Mouse (Mus musculus): ENCODE measurements around the gene Spag6l.

DNA sequence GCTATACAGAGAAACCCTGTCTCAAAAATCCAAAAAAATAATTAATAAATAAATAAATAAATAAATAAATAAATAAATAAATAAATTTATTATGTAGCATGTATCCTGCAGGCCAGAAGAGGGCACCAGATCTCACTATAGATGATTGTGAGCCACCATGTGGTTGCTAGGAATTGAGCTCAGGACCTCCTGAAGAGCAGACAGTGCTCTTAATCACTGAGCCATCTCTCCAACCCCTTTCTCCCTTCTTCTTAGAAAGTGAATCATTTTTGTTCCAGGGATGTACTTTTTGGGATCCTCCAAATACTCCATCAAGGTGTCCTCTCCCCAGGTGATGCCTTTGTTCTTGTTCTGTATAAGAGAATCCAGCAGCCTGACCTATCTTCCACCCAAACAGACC lies 19.9 kb upstream of the Spag6l start:
- TF ChIP-seq CTCF (IDR thresholded peaks at IDR 0.05; ENCODE audit: extremely low read depth, insufficient read depth, insufficient read length, insufficient replicate concordance) (no peak), POLR2A (IDR thresholded peaks at IDR 0.05; ENCODE audit: low read depth, low read length) (no peak)
